Mouse (Mus musculus): ENCODE data around the gene Fam180a. TPM values are rescaled to one million over a fixed set of nuclear protein-coding genes. Genes with fewer than 3 reads are reported as not detected.
A peak's percentile ranks its signal among the peaks of the same experiment; 100 is the strongest.
"Not testable (repeated sequence)": the region's sequence is repeated elsewhere in the genome, so short reads cannot be mapped to it uniquely, and the experiment has no call there.

Fam180a gene
- 0.12 and 0.17 TPM in 2 replicates for polyA plus RNA-seq (2015; fragmentation: Nextera tagmentation; extraction: Ambion mirVana)

DNA sequence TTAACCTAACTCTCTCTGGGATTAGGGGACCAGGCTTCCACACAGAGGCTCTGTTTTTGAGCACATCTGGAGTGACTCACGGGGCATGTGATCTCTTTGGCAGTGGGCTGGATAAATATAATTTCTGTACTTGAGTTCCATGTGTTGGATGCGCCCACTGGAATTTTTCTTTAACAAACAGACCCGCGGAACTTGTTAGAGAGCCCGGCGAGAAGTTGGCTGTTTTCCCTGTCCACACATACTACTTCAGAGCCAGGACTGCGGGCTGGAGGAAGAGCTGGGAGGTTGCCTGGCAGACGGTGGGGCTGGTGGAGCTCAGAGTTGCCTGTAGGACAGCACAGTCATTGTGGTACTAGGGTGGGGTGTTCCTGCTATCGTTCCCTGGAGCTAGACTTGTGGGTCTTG is at the start of gene Fam180a:
Gene Fam180a (minus strand): TSS at position 31 of the 405 bp plus-strand sequence.
- Histone ChIP-seq H3K36me3 (no peaks in the 10 kb centered on the region), H3K27ac (no peak within 1 kb of the TSS), H3K27me3 (peaks cover 3% of the 10 kb centered on the region; the same call in 1 of the 2 replicates), H3K9me3 (replicated peaks) (no peaks in the 10 kb centered on the region), H3K4me2 (no peak within 1 kb of the TSS), H3K9ac (no peak within 1 kb of the TSS), H3K4me3 (replicated peaks) (no peak within 1 kb of the TSS), H3K4me1 (replicated peaks) (peaks cover 5% of the 10 kb centered on the region)
- DNase-seq = no peak
- no peak for ATAC-seq (ENCODE audit: low read depth)
- WGBS (ENCODE audit: insufficient replicate concordance) = 64% methylated on average over 9 of the region's 9 CpGs

DNA sequence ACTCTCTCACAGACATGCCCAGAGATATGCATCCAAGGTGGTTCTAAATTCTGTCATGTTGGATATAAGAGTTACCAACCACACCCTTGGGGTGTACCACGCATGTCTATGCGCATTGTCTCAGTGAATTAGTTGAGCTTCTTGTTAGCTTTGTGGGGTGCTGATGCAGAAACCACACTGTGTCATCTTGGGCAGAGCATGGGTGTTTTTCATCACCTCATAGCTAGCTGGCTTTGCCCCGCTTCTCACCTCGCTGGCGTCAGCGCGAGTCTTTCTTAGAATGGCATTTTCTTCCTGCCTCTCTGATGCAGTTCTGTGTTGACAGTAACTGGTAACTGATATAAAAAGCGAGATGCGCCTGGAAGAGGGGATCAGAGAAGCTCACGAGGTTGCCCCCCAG is 48.1 kb upstream of the Fam180a start:
- H3K36me3 ChIP-seq = no peaks in the 10 kb centered on the region

DNA sequence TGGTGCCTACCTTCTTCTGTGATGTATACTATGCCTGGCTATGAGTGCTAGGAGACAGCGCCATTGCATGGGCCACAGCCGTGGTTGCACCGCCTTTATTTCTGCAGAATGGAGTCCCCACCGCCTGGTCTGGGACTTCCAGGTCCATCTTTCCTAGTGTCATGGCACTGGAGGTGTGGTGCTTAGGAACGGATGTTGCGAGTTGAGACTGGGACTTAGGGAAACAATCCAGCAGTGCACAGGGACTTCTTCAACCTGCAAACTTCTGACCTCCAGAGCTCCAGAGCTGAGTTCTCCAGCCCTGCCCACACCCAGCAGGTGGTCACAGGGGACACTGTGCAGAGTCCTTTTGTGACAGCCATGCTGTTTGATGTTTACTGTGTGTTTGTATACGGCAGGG is 44.4 kb upstream of the Fam180a start:
- ATAC-seq (ENCODE audit: low read depth) = no peak
- no peaks in the 10 kb centered on the region for H3K36me3 ChIP-seq
- 78% methylated on average over 7 of the region's 7 CpGs for WGBS (ENCODE audit: insufficient replicate concordance)
- H3K4me3 ChIP-seq (replicated peaks) = no peak overlapping the region
- no peak for DNase-seq
- H3K9me3 ChIP-seq (replicated peaks) = no peaks in the 10 kb centered on the region
- H3K4me2 ChIP-seq = no peak overlapping the region
- H3K27ac ChIP-seq = no peak overlapping the region
- H3K9ac ChIP-seq = no peak overlapping the region
- H3K4me1 ChIP-seq (replicated peaks) = no peaks in the 10 kb centered on the region
- H3K27me3 ChIP-seq = no peaks in the 10 kb centered on the region

More for the DNA sequence above, 48.1 kb upstream of the Fam180a start:
- 78% methylated on average over 10 of the region's 10 CpGs for WGBS (ENCODE audit: insufficient replicate concordance)
- Histone ChIP-seq H3K9me3 (replicated peaks) (no peaks in the 10 kb centered on the region), H3K27me3 (no peaks in the 10 kb centered on the region), H3K4me2 (no peak overlapping the region), H3K9ac (no peak overlapping the region), H3K27ac (no peak overlapping the region), H3K4me1 (replicated peaks) (no peaks in the 10 kb centered on the region), H3K4me3 (replicated peaks) (no peak overlapping the region)
- no peak for DNase-seq
- ATAC-seq (ENCODE audit: low read depth) = no peak

DNA sequence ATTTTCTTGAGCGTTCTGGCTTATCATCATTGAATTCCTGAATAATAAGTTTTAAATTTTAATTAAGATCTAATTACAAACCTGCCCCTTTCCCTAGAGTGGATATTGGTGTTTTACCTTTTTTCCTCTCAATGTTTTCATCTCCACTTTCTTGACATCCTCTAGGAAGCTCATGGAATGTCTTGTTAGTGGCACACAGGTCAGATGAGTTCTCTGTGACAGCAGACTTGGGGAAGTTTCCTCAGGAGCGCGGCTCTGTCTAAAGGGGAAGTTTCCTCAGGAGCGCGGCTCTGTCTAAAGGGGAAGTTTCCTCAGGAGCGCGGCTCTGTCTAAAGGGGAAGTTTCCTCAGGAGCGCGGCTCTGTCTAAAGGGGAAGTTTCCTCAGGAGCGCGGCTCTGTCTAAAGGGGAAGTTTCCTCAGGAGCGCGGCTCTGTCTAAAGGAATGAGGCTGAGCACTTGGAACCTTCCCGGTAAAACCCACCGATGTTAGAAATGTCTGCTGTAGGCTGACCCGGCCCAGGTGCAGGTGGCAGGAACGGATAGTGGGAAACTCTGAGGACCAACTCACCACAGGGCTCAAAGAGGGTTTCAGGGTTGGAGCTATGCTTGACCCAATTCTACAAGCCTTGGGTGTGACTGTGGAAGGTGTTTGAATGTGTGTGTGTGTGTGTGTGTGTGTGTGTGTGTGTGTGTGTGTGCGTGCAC is 43.8 kb upstream of the Fam180a start:
- H3K27me3 ChIP-seq; ATAC-seq (ENCODE audit: low read depth); H3K4me1 ChIP-seq (replicated peaks); H3K36me3 ChIP-seq; H3K27ac ChIP-seq; H3K9ac ChIP-seq; DNase-seq; H3K9me3 ChIP-seq (replicated peaks); H3K4me3 ChIP-seq (replicated peaks); H3K4me2 ChIP-seq: not testable (repeated sequence)
- 34% methylated on average over 18 of the region's 18 CpGs for WGBS (ENCODE audit: insufficient replicate concordance)

DNA sequence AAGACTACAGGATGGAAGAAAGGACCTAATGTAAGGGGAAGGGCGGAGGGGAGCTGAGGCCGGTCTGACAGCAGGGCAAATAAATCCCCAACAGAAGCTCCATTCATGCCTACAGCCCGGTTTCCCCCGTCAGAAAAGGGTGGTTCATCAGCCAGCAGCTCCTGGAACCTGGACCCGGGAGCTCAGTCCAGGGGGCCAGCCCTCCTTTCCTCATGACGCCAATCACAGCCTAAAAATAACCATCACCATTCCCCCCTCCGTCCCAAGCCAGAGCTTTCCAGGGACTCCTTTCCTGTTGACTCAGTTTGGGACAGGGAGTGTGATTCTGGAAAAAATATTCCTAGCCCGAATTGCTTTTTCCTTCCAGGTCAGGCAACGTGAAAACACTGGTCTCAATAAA is 36.7 kb upstream of the Fam180a start:
- H3K27me3 ChIP-seq = no peaks in the 10 kb centered on the region
- no peaks in the 10 kb centered on the region for H3K36me3 ChIP-seq
- no peak overlapping the region for H3K27ac ChIP-seq
- H3K4me2 ChIP-seq = no peak overlapping the region
- H3K4me1 ChIP-seq (replicated peaks) = no peaks in the 10 kb centered on the region
- WGBS (ENCODE audit: insufficient replicate concordance) = 55% methylated on average over 9 of the region's 9 CpGs
- H3K9me3 ChIP-seq (replicated peaks) = no peaks in the 10 kb centered on the region
- no peak for DNase-seq
- H3K9ac ChIP-seq = no peak overlapping the region
- no peak for ATAC-seq (ENCODE audit: low read depth)
- no peak overlapping the region for H3K4me3 ChIP-seq (replicated peaks)

DNA sequence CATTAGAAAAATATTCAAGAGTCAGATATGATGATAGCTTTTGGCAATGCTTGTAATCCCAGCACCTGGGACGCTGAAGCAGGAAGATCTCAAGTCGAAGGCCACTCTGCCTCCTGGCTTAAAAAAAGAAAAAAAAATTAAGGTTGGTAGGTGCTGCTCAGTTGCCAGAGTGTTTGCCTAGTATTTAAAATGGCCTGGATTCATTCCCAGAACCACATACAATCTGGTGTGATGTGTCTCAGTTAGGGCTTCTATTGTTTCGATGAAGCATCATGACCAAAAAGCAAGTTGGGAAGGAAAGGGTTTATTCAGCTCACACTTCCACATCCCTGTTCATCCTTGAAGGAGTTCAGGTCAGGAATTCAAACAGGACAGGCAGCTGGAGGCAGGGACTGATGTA is 29.4 kb upstream of the Fam180a start:
- Histone ChIP-seq H3K36me3 (no peaks in the 10 kb centered on the region), H3K9ac (no peak overlapping the region)

DNA sequence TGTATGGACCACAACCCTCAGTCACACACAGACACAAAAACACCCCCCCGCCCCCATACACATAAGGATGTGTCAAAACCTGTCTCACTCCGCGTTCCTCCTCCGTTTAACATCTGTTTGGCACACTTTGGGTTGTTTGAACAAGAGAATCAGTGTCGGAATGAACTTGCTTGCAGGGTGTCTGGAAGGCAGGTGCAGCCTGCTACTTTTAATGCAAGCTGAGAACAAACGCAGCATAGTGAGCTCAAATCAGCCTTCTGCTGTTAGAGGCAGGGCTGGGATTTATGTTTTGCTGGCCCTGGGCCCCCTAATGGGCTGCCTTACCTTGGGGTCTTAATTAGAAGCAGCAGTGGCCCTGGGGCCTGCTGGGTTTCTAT is 28.7 kb upstream of the Fam180a start:
- no peak for ATAC-seq (ENCODE audit: low read depth)
- WGBS (ENCODE audit: insufficient replicate concordance) = 61% methylated on average over 6 of the region's 6 CpGs

More for the DNA sequence above, 29.4 kb upstream of the Fam180a start:
- no peak for DNase-seq
- H3K4me3 ChIP-seq (replicated peaks) = no peak overlapping the region
- no peak overlapping the region for H3K4me2 ChIP-seq
- no peak overlapping the region for H3K27ac ChIP-seq
- H3K9me3 ChIP-seq (replicated peaks) = no peaks in the 10 kb centered on the region
- H3K27me3 ChIP-seq = no peaks in the 10 kb centered on the region
- ATAC-seq (ENCODE audit: low read depth) = no peak
- WGBS (ENCODE audit: insufficient replicate concordance) = 84% methylated on average over 3 of the region's 3 CpGs
- H3K4me1 ChIP-seq (replicated peaks) = peaks cover 17% of the 10 kb centered on the region

DNA sequence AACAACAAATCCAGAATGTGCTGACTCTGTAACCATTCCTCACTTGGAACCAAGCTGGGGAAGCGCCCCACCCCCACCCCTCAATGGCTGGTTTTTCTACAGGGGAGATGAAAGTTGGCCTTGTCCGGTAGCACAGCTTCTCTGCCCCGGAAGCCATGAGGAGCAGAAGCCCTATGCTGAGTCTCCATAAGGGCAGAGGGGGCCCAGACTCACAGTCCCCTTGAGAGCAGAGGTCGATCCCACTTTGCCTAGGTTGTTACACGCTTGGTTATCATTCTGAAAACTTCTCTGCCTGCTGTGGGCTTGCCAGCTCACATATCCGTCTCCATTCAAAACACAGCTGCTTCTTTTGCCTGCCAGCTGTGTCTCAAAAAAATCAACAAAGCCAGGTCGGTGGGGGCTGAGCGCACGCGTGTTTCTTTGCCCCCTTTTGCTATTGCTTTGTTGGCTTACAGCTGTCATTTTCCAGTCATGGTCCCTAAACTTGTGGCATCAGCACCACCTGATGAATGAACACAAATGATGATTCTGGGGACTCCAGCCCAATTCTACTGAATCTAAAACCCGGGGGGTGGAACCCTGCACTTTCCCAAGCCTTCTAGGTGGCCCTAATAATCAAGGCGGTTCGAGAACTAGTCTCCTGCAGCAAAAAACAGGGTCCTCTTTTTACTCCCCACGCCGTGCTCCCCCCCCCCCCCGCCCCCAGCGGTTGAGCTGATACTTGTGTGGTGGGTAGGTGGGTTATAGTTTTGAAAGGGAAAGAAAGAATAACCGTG is 28.1 kb upstream of the Fam180a start:
- Histone ChIP-seq H3K36me3 (no peaks in the 10 kb centered on the region), H3K27ac (no peak overlapping the region), H3K4me3 (replicated peaks) (no peak overlapping the region), H3K9me3 (replicated peaks) (no peaks in the 10 kb centered on the region), H3K4me1 (replicated peaks) (peaks cover 17% of the 10 kb centered on the region), H3K9ac (no peak overlapping the region), H3K27me3 (no peaks in the 10 kb centered on the region), H3K4me2 (peak overlapping the region; percentile 37)
- DNase-seq (no peak), ATAC-seq (ENCODE audit: low read depth) (0 out of 2 replicates have a peak, but pooled peaks have one; percentile 15)
- 30% methylated on average over 18 of the region's 18 CpGs for WGBS (ENCODE audit: insufficient replicate concordance)

More for the DNA sequence above, 28.7 kb upstream of the Fam180a start:
- no peak for DNase-seq
- H3K4me1 ChIP-seq (replicated peaks) = peaks cover 17% of the 10 kb centered on the region
- H3K9me3 ChIP-seq (replicated peaks) = no peaks in the 10 kb centered on the region
- no peaks in the 10 kb centered on the region for H3K36me3 ChIP-seq
- no peak overlapping the region for H3K9ac ChIP-seq
- H3K27me3 ChIP-seq = no peaks in the 10 kb centered on the region
- H3K27ac ChIP-seq = no peak overlapping the region
- H3K4me2 ChIP-seq = no peak overlapping the region
- H3K4me3 ChIP-seq (replicated peaks) = no peak overlapping the region

DNA sequence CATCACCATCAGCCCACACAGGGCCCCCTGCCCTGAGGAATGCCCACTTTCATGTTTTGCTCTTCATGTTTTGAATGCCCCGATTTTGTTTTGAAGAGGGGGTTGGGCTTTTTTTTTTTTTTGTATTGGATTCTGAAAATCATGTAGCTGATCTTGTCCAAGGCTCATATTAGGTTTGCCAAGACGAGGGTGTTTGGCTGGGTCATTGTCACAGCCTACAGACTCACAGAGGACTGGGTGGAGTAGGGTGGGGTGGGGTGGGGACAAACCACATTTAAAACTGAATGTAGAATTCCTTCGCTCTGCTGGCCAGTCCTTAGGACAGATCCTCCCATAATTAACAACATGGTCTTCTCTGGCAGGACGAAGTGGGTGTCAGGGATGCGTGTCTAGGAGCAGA is 27.5 kb upstream of the Fam180a start:
- DNase-seq (no peak), ATAC-seq (ENCODE audit: low read depth) (peak; percentile 71)
- Histone ChIP-seq H3K27ac (no peak overlapping the region), H3K36me3 (no peaks in the 10 kb centered on the region), H3K4me2 (peak overlapping the region; percentile 37), H3K4me3 (replicated peaks) (no peak overlapping the region), H3K9me3 (replicated peaks) (no peaks in the 10 kb centered on the region), H3K9ac (no peak overlapping the region), H3K4me1 (replicated peaks) (peaks cover 17% of the 10 kb centered on the region), H3K27me3 (no peaks in the 10 kb centered on the region)
- 32% methylated on average over 5 of the region's 5 CpGs for WGBS (ENCODE audit: insufficient replicate concordance)

DNA sequence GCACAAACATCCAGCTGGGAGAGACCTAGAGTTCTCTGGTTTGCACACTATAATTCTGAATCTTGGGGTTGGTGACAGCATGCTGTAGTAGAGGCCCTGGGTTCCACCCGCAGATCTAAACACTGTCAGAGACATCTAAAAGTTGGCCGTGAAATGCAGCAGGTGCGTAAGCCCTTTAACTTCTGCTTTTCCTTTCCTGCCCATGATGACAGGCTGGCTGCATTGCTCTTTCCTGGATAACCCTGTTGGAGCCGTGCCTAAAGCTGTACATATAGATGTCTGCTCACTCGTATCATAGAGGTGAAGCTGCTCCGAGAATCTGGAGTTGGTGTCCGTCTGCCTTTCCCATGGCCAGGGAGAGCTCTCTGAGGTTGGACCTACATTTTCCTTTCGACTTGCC is 26.9 kb upstream of the Fam180a start:
- Histone ChIP-seq H3K9ac (no peak overlapping the region), H3K9me3 (replicated peaks) (no peaks in the 10 kb centered on the region), H3K36me3 (no peaks in the 10 kb centered on the region), H3K4me3 (replicated peaks) (no peak overlapping the region), H3K27me3 (no peaks in the 10 kb centered on the region), H3K27ac (no peak overlapping the region), H3K4me1 (replicated peaks) (peaks cover 17% of the 10 kb centered on the region), H3K4me2 (no peak overlapping the region)
- DNase-seq (no peak), ATAC-seq (ENCODE audit: low read depth) (no peak)
- WGBS (ENCODE audit: insufficient replicate concordance) = 42% methylated on average over 8 of the region's 8 CpGs

DNA sequence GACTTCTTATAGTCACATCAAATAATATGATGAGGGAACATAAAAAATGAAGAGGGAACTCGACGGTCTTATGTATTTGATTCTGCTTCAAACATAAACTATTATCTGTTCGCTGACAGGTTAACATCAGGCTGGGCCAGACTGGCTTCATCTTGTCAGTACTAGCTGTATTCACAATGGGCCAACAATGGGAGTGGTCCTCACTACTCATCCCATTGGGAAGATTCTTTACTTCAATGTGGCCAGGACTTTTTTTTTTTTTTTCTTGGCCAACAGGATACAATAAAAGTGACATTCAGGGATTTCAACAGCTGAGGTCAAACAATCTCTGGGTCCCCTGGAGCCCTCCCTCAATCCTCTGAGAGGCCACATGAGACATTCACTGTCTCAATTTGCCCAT is 25.9 kb upstream of the Fam180a start:
- ATAC-seq (ENCODE audit: low read depth) (no peak), DNase-seq (no peak)
- Histone ChIP-seq H3K4me1 (replicated peaks) (peaks cover 17% of the 10 kb centered on the region), H3K27ac (no peak overlapping the region), H3K36me3 (no peaks in the 10 kb centered on the region), H3K9me3 (replicated peaks) (no peaks in the 10 kb centered on the region), H3K9ac (no peak overlapping the region), H3K4me2 (no peak overlapping the region), H3K4me3 (replicated peaks) (no peak overlapping the region), H3K27me3 (no peaks in the 10 kb centered on the region)
- 67% methylated on average over 3 of the region's 3 CpGs for whole genome bisulfite sequencing (ENCODE audit: insufficient replicate concordance)

Measured in liver, embryonic 13.5 days (tissue).